Mouse (Mus musculus): ENCODE measurements around the gene Mterf1a. TPM values are rescaled to one million over a fixed set of nuclear protein-coding genes. Genes with fewer than 3 reads are reported as not detected.
"Not testable (repeated sequence)": the region's sequence is repeated elsewhere in the genome, so short reads cannot be mapped to it uniquely, and the experiment has no call there.

Gene Mterf1a
- polyA plus RNA-seq, 1 experiment from 2014 or later = 6.2 TPM

DNA sequence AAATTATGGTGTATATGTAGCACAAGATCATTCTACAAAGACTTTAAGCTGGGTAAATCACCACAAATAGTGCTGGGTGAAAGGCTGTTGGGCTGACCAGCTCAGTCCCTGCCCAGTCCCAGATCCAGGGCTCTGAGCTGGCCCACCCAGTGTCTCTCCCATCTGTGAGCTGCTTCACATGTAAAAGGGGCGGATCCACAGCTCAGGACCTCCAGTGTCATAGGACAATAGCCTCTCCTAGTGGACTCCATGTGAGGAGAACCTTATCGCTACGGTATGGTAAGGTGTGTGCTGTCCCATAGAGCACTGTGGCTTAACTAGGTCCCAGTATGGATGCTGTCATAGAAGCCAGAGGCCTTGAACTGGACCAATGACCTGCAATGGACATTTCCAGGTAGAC, 37.9 kb upstream of the Mterf1a start:
- ATAC-seq (ENCODE audit: low read depth) (no peak), DNase-seq (ENCODE audit: low spot score) (no peak)
- no peaks in the 10 kb centered on the region for H3K9me3 ChIP-seq (ENCODE audit: control insufficient read depth, low read length)
- H3K4me1 ChIP-seq (ENCODE audit: control insufficient read depth, insufficient read depth, low read length) = peaks cover 17% of the 10 kb centered on the region
- no peak overlapping the region for H3K9ac ChIP-seq (ENCODE audit: low read depth, low read length)
- H3K27ac ChIP-seq (replicated peaks; ENCODE audit: low read depth, low read length) = no peak overlapping the region
- 89% methylated on average over 3 of the region's 3 CpGs for WGBS
- H3K27me3 ChIP-seq (replicated peaks; ENCODE audit: control insufficient read depth, insufficient read depth, low read length) = no peaks in the 10 kb centered on the region
- no peak overlapping the region for H3K4me2 ChIP-seq (ENCODE audit: low read depth, low read length)
- no peaks in the 10 kb centered on the region for H3K36me3 ChIP-seq (ENCODE audit: control insufficient read depth, insufficient read depth, low read length)
- no peak overlapping the region for H3K4me3 ChIP-seq (ENCODE audit: low read depth, low read length)

DNA sequence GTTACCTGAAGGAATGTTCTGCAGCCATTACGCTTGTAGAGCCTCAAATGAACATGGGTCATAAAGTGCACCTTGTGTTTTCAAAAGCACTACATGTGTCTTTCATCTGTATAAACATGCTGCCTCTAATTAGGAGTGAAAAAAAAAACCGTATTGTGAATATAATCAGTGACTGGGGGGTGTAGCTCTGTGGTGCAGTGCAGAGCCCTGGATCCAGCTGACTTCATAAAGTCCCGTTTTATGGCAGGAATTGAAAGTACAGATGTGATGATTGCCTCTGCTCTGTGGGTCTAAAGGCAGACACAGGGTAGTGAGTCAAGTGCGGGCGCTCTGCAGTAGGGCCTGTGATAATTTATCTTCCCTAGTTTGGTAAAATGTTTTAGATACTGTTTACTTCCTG, 37.0 kb upstream of the Mterf1a start:
- ATAC-seq (ENCODE audit: low read depth) (no peak), DNase-seq (ENCODE audit: low spot score) (no peak)
- H3K9me3 ChIP-seq (ENCODE audit: control insufficient read depth, low read length) = no peaks in the 10 kb centered on the region
- H3K4me3 ChIP-seq (ENCODE audit: low read depth, low read length) = no peak overlapping the region
- H3K9ac ChIP-seq (ENCODE audit: low read depth, low read length) = no peak overlapping the region
- 57% methylated on average over 5 of the region's 5 CpGs for WGBS
- peaks cover 17% of the 10 kb centered on the region for H3K4me1 ChIP-seq (ENCODE audit: control insufficient read depth, insufficient read depth, low read length)
- H3K27ac ChIP-seq (replicated peaks; ENCODE audit: low read depth, low read length) = no peak overlapping the region
- no peaks in the 10 kb centered on the region for H3K27me3 ChIP-seq (replicated peaks; ENCODE audit: control insufficient read depth, insufficient read depth, low read length)
- no peaks in the 10 kb centered on the region for H3K36me3 ChIP-seq (ENCODE audit: control insufficient read depth, insufficient read depth, low read length)
- no peak overlapping the region for H3K4me2 ChIP-seq (ENCODE audit: low read depth, low read length)

DNA sequence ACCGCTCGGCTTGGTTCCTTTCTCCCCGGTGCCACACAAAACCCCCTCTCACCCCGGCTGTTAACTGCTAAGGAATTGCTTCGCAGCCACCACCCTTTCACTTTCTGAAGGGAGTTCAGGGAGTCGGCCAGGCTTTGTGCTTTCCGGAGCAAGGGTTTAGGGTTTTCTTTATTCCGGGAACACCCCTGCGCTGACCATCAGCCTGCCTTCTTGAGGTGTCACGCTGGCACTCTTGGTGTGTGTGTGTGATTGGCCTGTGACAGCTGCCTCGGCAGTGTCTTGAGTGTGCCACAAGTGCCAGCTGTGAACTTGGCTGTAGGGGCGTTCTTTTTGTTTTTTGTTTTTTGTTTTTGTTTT, 34.9 kb upstream of the Mterf1a start:
- 0% methylated on average over 12 of the region's 12 CpGs for WGBS
- Histone ChIP-seq H3K36me3 (ENCODE audit: control insufficient read depth, insufficient read depth, low read length) (no peaks in the 10 kb centered on the region), H3K27ac (replicated peaks; ENCODE audit: low read depth, low read length) (peak overlapping the region; percentile 94), H3K9me3 (ENCODE audit: control insufficient read depth, low read length) (no peaks in the 10 kb centered on the region), H3K4me3 (ENCODE audit: low read depth, low read length) (peak overlapping the region; percentile 81), H3K27me3 (replicated peaks; ENCODE audit: control insufficient read depth, insufficient read depth, low read length) (no peaks in the 10 kb centered on the region), H3K4me2 (ENCODE audit: low read depth, low read length) (peak overlapping the region; percentile 76), H3K4me1 (ENCODE audit: control insufficient read depth, insufficient read depth, low read length) (peaks cover 17% of the 10 kb centered on the region), H3K9ac (ENCODE audit: low read depth, low read length) (peak overlapping the region; percentile 96)
- peak; percentile 69 for ATAC-seq (ENCODE audit: low read depth)
- peak; percentile 69 for DNase-seq (ENCODE audit: low spot score)

DNA sequence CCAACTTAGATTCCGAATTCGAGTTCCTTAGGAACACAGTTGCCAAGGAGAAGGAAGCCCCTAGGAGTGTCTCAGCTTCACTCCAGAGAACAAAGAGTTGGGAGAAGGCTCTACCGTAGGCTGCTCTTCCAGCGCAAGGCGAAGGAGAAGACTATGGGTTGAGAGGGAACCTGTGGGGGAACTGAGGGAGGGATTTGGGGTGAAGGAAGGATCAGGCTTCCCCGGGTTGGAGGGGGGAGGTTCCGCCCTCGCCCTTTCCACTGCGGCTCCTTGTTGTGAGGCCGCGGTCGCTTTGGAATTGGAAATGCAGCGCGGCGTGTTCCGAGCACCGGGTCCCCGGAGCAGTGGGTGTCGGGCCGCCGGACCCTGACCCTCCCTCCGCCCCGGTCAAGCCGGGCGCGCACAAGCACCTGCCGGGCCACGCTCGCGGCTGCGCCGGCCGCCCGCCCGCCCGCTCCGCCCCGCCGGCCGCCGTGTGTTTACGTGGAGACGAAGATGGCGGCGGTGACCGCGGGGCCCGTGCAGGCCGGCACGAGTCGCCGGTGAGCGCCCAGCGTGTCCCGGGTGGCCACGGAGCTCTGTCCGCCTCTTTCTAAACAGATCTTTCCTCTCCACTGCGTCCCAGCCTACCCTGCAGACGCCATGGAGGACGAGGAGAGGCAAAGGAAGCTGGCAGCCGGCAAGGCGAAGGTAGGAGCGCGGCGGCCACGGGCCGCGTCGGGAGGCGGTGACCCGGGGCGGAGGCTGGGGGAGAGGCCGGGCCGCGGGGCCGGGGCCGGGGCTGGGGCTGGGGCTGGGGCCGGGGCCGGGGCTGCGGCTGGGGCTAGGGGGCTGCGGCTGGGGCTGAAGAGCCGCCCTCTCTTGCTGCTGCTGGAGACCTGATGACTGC, 34.3 kb upstream of the Mterf1a start, which contains the start of gene Akap9:
Akap9 (plus strand) TSS at position 254 of the 889 bp plus-strand sequence.
- Histone ChIP-seq H3K9ac (ENCODE audit: low read depth, low read length) (peak within 1 kb of the TSS; percentile 96), H3K27me3 (replicated peaks; ENCODE audit: control insufficient read depth, insufficient read depth, low read length) (no peaks in the 10 kb centered on the region), H3K27ac (replicated peaks; ENCODE audit: low read depth, low read length) (peak within 1 kb of the TSS; percentile 94), H3K36me3 (ENCODE audit: control insufficient read depth, insufficient read depth, low read length) (no peaks in the 10 kb centered on the region), H3K4me1 (ENCODE audit: control insufficient read depth, insufficient read depth, low read length) (peaks cover 17% of the 10 kb centered on the region), H3K4me2 (ENCODE audit: low read depth, low read length) (peak within 1 kb of the TSS; percentile 76), H3K4me3 (ENCODE audit: low read depth, low read length) (peak within 1 kb of the TSS; percentile 81), H3K9me3 (ENCODE audit: control insufficient read depth, low read length) (no peaks in the 10 kb centered on the region)
- peak; percentile 58 for DNase-seq (ENCODE audit: low spot score)
- whole genome bisulfite sequencing = 0% methylated on average over 31 of the region's 82 CpGs
- ATAC-seq (ENCODE audit: low read depth) = peak; percentile 90

DNA sequence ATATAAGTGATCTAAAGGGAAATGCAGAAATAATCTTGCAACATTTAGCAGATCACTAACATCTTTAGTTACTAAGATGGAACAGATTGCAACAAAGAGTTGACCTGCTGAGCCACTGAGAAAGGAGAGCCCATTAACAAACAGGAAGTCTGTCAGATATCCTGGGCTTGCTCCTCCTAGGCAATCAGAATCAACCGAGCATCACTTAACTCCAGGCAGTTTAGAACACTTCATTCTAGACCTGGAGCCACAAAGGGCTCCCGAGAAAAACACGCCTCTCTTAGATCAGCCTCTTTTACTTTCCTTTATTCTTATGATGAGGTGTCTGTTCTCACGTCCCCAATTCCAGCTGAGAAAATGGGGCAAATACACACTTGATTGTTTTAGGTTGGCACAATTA, 32.9 kb upstream of the Mterf1a start:
- DNase-seq (ENCODE audit: low spot score) (no peak), ATAC-seq (ENCODE audit: low read depth) (no peak)
- Histone ChIP-seq H3K36me3 (ENCODE audit: control insufficient read depth, insufficient read depth, low read length) (no peaks in the 10 kb centered on the region), H3K9ac (ENCODE audit: low read depth, low read length) (no peak overlapping the region), H3K4me3 (ENCODE audit: low read depth, low read length) (no peak overlapping the region), H3K27me3 (replicated peaks; ENCODE audit: control insufficient read depth, insufficient read depth, low read length) (no peaks in the 10 kb centered on the region), H3K27ac (replicated peaks; ENCODE audit: low read depth, low read length) (no peak overlapping the region), H3K9me3 (ENCODE audit: control insufficient read depth, low read length) (no peaks in the 10 kb centered on the region), H3K4me2 (ENCODE audit: low read depth, low read length) (no peak overlapping the region), H3K4me1 (ENCODE audit: control insufficient read depth, insufficient read depth, low read length) (peaks cover 17% of the 10 kb centered on the region)
- WGBS = 42% methylated on average over 4 of the region's 4 CpGs

DNA sequence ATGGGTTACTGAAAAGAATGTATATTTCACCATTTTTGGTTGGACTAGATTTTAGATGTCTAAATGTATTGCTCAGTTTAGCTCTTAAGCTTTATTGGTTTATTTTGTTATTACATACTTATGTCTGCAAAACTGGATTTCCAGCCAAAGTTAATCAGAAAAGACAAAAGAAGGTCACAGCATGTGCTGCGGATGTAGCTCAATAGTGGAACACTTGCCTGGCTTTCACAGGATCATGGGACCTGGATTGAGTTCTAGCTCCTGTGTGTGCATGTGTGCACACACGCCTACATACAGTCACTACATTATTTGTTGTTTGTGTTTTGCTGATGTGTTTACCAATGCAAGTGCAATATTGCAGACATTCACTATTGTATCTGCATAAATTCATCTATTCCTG, 28.6 kb upstream of the Mterf1a start:
- H3K4me2 ChIP-seq (ENCODE audit: low read depth, low read length) = no peak overlapping the region
- H3K4me3 ChIP-seq (ENCODE audit: low read depth, low read length) = no peak overlapping the region
- H3K9ac ChIP-seq (ENCODE audit: low read depth, low read length) = no peak overlapping the region
- H3K27ac ChIP-seq (replicated peaks; ENCODE audit: low read depth, low read length) = no peak overlapping the region
- H3K27me3 ChIP-seq (replicated peaks; ENCODE audit: control insufficient read depth, insufficient read depth, low read length) = no peaks in the 10 kb centered on the region
- DNase-seq (ENCODE audit: low spot score) = no peak
- H3K9me3 ChIP-seq (ENCODE audit: control insufficient read depth, low read length) = no peaks in the 10 kb centered on the region
- WGBS = 85% methylated on average over 2 of the region's 2 CpGs
- ATAC-seq (ENCODE audit: low read depth) = no peak
- no peaks in the 10 kb centered on the region for H3K36me3 ChIP-seq (ENCODE audit: control insufficient read depth, insufficient read depth, low read length)
- no peaks in the 10 kb centered on the region for H3K4me1 ChIP-seq (ENCODE audit: control insufficient read depth, insufficient read depth, low read length)

DNA sequence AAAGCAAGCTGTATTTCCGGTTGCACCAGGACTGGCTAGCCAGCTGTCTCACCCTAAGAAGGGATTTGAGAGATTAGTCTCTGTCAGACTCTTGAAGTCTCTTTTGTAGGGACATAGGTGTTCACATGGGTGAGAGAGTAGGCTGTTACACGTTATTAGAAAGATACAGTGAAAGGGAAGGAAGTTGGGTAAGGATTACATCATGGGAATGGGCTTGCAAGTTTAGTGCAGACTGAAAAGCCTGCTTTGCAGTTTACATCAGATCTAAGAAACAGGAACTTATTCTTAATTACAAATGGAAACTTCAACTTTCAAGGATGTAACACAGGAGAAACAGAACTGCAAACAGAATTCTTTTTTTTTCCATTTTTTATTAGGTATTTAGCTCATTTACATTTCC, 11.7 kb upstream of the Mterf1a start:
- no peak overlapping the region for H3K27ac ChIP-seq (replicated peaks; ENCODE audit: low read depth, low read length)

DNA sequence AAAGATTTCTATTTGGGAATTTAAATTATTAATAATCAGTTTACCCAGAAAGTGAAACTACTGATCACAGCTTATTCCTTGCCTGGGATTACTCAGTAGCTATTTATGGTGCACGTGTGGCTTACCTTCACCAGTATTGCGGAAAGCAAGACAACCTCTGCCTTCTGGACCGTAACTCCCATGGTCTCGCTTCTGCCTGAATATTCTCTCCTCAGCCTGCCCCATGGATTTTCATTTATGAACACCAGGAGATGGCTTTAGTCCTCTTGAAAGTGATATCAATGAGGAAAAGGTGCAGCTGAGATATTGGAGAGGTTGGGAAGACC, 524 bp upstream of the Mterf1a start:
- H3K27me3 ChIP-seq (replicated peaks; ENCODE audit: control insufficient read depth, insufficient read depth, low read length); H3K4me2 ChIP-seq (ENCODE audit: low read depth, low read length); H3K4me1 ChIP-seq (ENCODE audit: control insufficient read depth, insufficient read depth, low read length); ATAC-seq (ENCODE audit: low read depth); H3K9ac ChIP-seq (ENCODE audit: low read depth, low read length); DNase-seq (ENCODE audit: low spot score); H3K36me3 ChIP-seq (ENCODE audit: control insufficient read depth, insufficient read depth, low read length); H3K9me3 ChIP-seq (ENCODE audit: control insufficient read depth, low read length); H3K27ac ChIP-seq (replicated peaks; ENCODE audit: low read depth, low read length): not testable (repeated sequence)
- 96% methylated on average over 4 of the region's 4 CpGs for WGBS
- peak overlapping the region; percentile 18 for H3K4me3 ChIP-seq (ENCODE audit: low read depth, low read length)

More for the DNA sequence above, 11.7 kb upstream of the Mterf1a start:
- no peaks in the 10 kb centered on the region for H3K9me3 ChIP-seq (ENCODE audit: control insufficient read depth, low read length)
- H3K27me3 ChIP-seq (replicated peaks; ENCODE audit: control insufficient read depth, insufficient read depth, low read length) = no peaks in the 10 kb centered on the region
- 60% methylated on average over 2 of the region's 2 CpGs for WGBS
- no peak overlapping the region for H3K4me2 ChIP-seq (ENCODE audit: low read depth, low read length)
- ATAC-seq (ENCODE audit: low read depth) = no peak
- H3K4me3 ChIP-seq (ENCODE audit: low read depth, low read length) = no peak overlapping the region
- DNase-seq (ENCODE audit: low spot score) = no peak
- no peaks in the 10 kb centered on the region for H3K36me3 ChIP-seq (ENCODE audit: control insufficient read depth, insufficient read depth, low read length)
- no peak overlapping the region for H3K9ac ChIP-seq (ENCODE audit: low read depth, low read length)
- no peaks in the 10 kb centered on the region for H3K4me1 ChIP-seq (ENCODE audit: control insufficient read depth, insufficient read depth, low read length)

DNA sequence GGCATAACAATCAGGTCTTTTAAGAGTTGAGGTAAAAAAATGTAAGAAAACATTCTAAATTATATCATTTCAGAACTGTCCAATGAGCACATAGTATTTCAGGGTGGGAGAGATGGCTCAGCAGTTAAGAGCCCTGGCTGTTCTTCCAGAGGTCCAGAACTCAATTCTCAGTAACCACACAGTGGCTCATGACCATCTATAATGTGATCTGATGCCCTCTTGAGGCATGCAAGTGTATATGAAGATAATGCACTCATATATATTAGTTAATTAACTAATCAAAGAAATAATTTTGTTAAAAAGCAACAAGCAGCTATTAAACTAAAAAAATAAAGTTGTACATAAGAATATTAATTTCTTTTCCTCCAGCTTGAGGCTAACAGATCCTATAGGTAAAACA, 4.5 kb downstream of the Mterf1a start:
- DNase-seq (ENCODE audit: low spot score) (no peak), ATAC-seq (ENCODE audit: low read depth) (no peak)
- Histone ChIP-seq H3K36me3 (ENCODE audit: control insufficient read depth, insufficient read depth, low read length) (no peaks in the 10 kb centered on the region), H3K27me3 (replicated peaks; ENCODE audit: control insufficient read depth, insufficient read depth, low read length) (no peaks in the 10 kb centered on the region), H3K9me3 (ENCODE audit: control insufficient read depth, low read length) (no peaks in the 10 kb centered on the region), H3K4me2 (ENCODE audit: low read depth, low read length) (no peak overlapping the region), H3K9ac (ENCODE audit: low read depth, low read length) (no peak overlapping the region), H3K4me1 (ENCODE audit: control insufficient read depth, insufficient read depth, low read length) (0 out of 2 replicates have a peak, but pooled peaks cover 4% of the 10 kb centered on the region), H3K4me3 (ENCODE audit: low read depth, low read length) (no peak overlapping the region), H3K27ac (replicated peaks; ENCODE audit: low read depth, low read length) (no peak overlapping the region)
